Mouse (Mus musculus): ENCODE measurements around the gene Lgals9.

Gene Lgals9

GRCm38 (mm10) chr11:78976731-78977510, 7.8 kb downstream of the Lgals9 start:
- DNase-seq (ENCODE audit: low spot score in 2 of 2): no peak

- no peak for DNase-seq (ENCODE audit: low spot score in 2 of 2)
Measured at GRCm38 (mm10) chr11:78973381-78974150, 11.2 kb downstream of the Lgals9 start.

- DNase-seq (ENCODE audit: low spot score in 2 of 2): no peak
Measured at GRCm38 (mm10) chr11:78972811-78973351, 11.9 kb downstream of the Lgals9 start.

- no peak for DNase-seq (ENCODE audit: low spot score in 2 of 2)
Measured at GRCm38 (mm10) chr11:78972328-78972727, 12.4 kb downstream of the Lgals9 start.

- DNase-seq (ENCODE audit: low spot score in 2 of 2): no peak
Measured at GRCm38 (mm10) chr11:78971746-78972145, 13.0 kb downstream of the Lgals9 start.

- no peak for DNase-seq (ENCODE audit: low spot score in 2 of 2)
Measured at GRCm38 (mm10) chr11:78971096-78971495, 13.7 kb downstream of the Lgals9 start.

- no peak for DNase-seq (ENCODE audit: low spot score in 2 of 2)
Measured at GRCm38 (mm10) chr11:78968121-78968520, 16.6 kb downstream of the Lgals9 start.

GRCm38 (mm10) chr11:78967371-78967770, 17.4 kb downstream of the Lgals9 start:
- peak; percentile 31 to 47 for DNase-seq (ENCODE audit: low spot score in 2 of 2)

GRCm38 (mm10) chr11:78961221-78961620, 23.5 kb downstream of the Lgals9 start:
- DNase-seq (ENCODE audit: low spot score in 2 of 2): no peak

GRCm38 (mm10) chr11:78959841-78960520, 24.8 kb downstream of the Lgals9 start:
- DNase-seq (ENCODE audit: low spot score in 2 of 2): peak; percentile 15 to 16

- no peak for DNase-seq (ENCODE audit: low spot score in 2 of 2)
Measured at GRCm38 (mm10) chr11:78959367-78959766, 25.4 kb downstream of the Lgals9 start.

GRCm38 (mm10) chr11:78956260-78956659, 28.5 kb downstream of the Lgals9 start:
- DNase-seq (ENCODE audit: low spot score in 2 of 2): peak; percentile 89 to 90

- DNase-seq (ENCODE audit: low spot score in 2 of 2): no peak
Measured at GRCm38 (mm10) chr11:78952467-78952866, 32.3 kb downstream of the Lgals9 start.

- no peak for DNase-seq (ENCODE audit: low spot score in 2 of 2)
Measured at GRCm38 (mm10) chr11:78950365-78950764, 34.4 kb downstream of the Lgals9 start.

GRCm38 (mm10) chr11:78943083-78943482, 41.7 kb downstream of the Lgals9 start:
- DNase-seq (ENCODE audit: low spot score in 2 of 2): no peak

GRCm38 (mm10) chr11:78935178-78935577, 49.6 kb downstream of the Lgals9 start:
- no peak for DNase-seq (ENCODE audit: low spot score in 2 of 2)

- no peak for DNase-seq (ENCODE audit: low spot score in 2 of 2)
Measured at GRCm38 (mm10) chr11:78934727-78935126, 50.0 kb downstream of the Lgals9 start.

GRCm38 (mm10) chr11:78934307-78934706, 50.4 kb downstream of the Lgals9 start:
- DNase-seq (ENCODE audit: low spot score in 2 of 2): no peak

GRCm38 (mm10) chr11:78929345-78929744, 55.4 kb downstream of the Lgals9 start:
- DNase-seq (ENCODE audit: low spot score in 2 of 2): peak; percentile 17 to 37

GRCm38 (mm10) chr11:78924916-78925315, 59.8 kb downstream of the Lgals9 start:
- DNase-seq (ENCODE audit: low spot score in 2 of 2): no peak

- DNase-seq (ENCODE audit: low spot score in 2 of 2): no peak
Measured at GRCm38 (mm10) chr11:78924111-78924510, 60.6 kb downstream of the Lgals9 start.

Data from frontal cortex, postnatal 36 days (tissue).